Mouse (Mus musculus): Measurements from ENCODE around the gene Olfr552. TPM values are rescaled to one million over a fixed set of nuclear protein-coding genes. Genes with fewer than 3 reads are reported as not detected.
"Not testable (repeated sequence)": the region's sequence is repeated elsewhere in the genome, so short reads cannot be mapped to it uniquely, and the experiment has no call there.

Olfr552 gene
- not detected in 2 replicates for total RNA-seq (2017)

GRCm38 (mm10) chr7:102597378-102598031 lies at the start of gene Olfr552:
Gene Olfr552, plus strand, starts transcription at chr7:102597770.
- peak; percentile 95 for ATAC-seq (replicated peaks; ENCODE audit: low read depth, poor library complexity, severe bottlenecking)

- ATAC-seq (replicated peaks; ENCODE audit: low read depth, poor library complexity, severe bottlenecking) = no peak
Measured at GRCm38 (mm10) chr7:102549570-102549969, 48.0 kb upstream of the Olfr552 start, which contains the start of gene Olfr549. Gene Olfr549, plus strand, starts transcription at chr7:102549870.

GRCm38 (mm10) chr7:102553279-102553678 lies 44.3 kb upstream of the Olfr552 start:
- ATAC-seq (replicated peaks; ENCODE audit: low read depth, poor library complexity, severe bottlenecking) = 0 out of 2 replicates have a peak, but pooled peaks have one; percentile 22

GRCm38 (mm10) chr7:102564999-102565997 lies 32.3 kb upstream of the Olfr552 start, which contains the start of gene Trim21:
Gene Trim21, minus strand, starts transcription at chr7:102565486.
- ATAC-seq (replicated peaks; ENCODE audit: low read depth, poor library complexity, severe bottlenecking) = peak; percentile 99

- ATAC-seq (replicated peaks; ENCODE audit: low read depth, poor library complexity, severe bottlenecking) = peak; percentile 31; the same call in 1 of the 2 replicates
Measured at GRCm38 (mm10) chr7:102566219-102566618, 31.4 kb upstream of the Olfr552 start.

- no peak for ATAC-seq (replicated peaks; ENCODE audit: low read depth, poor library complexity, severe bottlenecking)
Measured at GRCm38 (mm10) chr7:102571142-102571541, 26.4 kb upstream of the Olfr552 start, which contains the start of gene Olfr550. Gene Olfr550, plus strand, starts transcription at chr7:102571442.

DNA sequence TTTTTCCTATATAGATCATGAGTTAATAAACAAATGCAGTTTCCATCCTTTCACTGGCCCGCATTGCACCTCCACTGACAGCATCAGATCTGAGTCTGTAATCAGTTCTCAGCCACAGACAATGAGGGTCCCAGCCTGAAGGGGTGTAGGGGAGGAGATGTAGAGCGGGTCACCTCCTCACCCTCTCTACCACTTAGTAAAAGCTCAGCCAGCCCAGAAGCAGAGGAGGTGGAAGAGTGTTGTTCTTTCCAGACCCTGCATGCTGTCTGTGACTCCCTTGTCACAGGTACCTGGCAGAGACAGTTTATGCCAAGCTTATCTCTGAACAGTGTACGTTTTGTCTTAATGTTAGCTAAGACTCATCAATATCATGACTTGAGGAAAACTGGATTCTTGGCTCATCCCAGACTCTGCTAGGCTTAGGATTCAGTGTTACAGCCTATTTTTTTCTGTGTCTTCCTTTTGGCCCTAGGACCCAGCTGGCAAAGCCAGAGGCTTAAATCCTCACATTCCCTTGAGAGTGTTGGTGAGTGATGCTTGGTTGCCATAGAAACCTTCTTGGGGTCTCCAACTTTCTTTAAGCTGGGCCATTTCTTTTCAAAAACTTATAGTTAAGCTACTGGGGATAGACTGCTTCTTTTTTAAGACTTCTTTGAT lies 24.3 kb upstream of the Olfr552 start:
- no peak for ATAC-seq (replicated peaks; ENCODE audit: low read depth, poor library complexity, severe bottlenecking)

GRCm38 (mm10) chr7:102575998-102576397 lies 21.6 kb upstream of the Olfr552 start:
- ATAC-seq (replicated peaks; ENCODE audit: low read depth, poor library complexity, severe bottlenecking) = peak; percentile 64

DNA sequence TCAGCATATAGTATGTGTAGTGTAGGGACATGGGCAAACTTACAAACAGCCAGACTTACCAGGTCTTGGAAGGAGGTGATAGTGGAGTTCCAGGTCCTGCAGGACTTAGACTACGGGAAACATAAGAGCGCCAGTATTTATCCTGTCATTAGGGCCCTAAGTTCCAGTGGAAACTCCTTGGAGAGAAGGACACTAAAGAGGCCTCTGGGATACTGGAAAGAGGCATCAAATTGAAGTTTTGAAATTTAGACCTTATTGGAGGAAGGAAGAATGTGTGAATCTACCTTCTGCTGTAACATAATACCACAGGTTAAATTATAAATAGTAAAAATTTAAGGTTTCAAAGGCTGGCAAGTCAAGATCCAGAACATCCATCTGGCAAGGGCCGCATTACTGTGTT lies 5.8 kb upstream of the Olfr552 start, which contains the start of gene Olfr551:
TSS of gene Olfr551 (minus strand) at position 101 of the 400 bp plus-strand sequence.
- no peak for ATAC-seq (replicated peaks; ENCODE audit: low read depth, poor library complexity, severe bottlenecking)

DNA sequence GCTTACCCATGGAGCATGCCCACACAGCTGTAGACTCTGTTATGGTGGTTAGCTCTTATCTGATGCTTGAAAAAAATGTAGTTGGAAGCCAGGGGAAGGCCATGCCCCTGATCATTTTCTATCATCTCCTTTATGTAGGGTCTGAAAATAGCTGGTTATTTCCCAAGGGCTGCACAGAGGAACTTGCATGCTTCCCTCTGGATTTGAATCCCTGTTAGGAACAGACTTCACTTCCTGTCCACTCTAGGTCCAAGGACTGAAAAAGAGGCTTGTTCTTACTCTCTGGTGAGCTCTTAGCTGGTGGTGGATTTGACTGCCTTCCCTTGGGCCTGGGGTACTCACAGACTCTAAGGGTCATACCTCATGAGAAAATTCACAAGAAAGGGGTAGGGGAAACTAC lies 20.5 kb downstream of the Olfr552 start, which contains the start of gene Olfr553:
TSS of gene Olfr553 (minus strand) at position 101 of the 400 bp plus-strand sequence.
- no peak for ATAC-seq (replicated peaks; ENCODE audit: low read depth, poor library complexity, severe bottlenecking)

- ATAC-seq (replicated peaks; ENCODE audit: low read depth, poor library complexity, severe bottlenecking) = peak; percentile 69
Measured at GRCm38 (mm10) chr7:102619608-102620007, 22.0 kb downstream of the Olfr552 start.

- not testable (repeated sequence) for ATAC-seq (replicated peaks; ENCODE audit: low read depth, poor library complexity, severe bottlenecking)
Measured at GRCm38 (mm10) chr7:102620368-102620767, 22.8 kb downstream of the Olfr552 start.

- ATAC-seq (replicated peaks; ENCODE audit: low read depth, poor library complexity, severe bottlenecking) = peak; percentile 86
Measured at GRCm38 (mm10) chr7:102636665-102637064, 39.1 kb downstream of the Olfr552 start.

DNA sequence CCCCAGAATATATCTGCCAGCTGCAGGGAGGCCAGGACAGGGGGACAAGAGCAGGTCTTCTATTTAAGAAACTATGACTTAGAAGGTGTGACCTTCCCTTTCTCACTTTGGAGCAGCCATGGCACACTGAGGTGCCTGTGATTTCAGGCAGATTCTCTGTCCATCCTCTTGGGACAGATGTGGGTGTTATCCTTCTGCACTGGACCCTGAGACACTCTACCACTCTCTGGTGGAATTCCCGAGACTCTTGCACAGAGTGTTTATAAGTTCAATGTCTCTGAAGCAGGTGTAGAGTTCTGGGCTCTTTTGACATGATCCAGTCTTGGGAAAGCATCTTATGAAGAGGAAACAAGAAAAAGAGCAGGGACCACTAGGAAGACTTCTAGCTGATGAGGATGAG lies 40.6 kb downstream of the Olfr552 start, which contains the start of gene Olfr554:
TSS of gene Olfr554 (plus strand) at position 301 of the 400 bp plus-strand sequence.
- ATAC-seq (replicated peaks; ENCODE audit: low read depth, poor library complexity, severe bottlenecking) = no peak

DNA sequence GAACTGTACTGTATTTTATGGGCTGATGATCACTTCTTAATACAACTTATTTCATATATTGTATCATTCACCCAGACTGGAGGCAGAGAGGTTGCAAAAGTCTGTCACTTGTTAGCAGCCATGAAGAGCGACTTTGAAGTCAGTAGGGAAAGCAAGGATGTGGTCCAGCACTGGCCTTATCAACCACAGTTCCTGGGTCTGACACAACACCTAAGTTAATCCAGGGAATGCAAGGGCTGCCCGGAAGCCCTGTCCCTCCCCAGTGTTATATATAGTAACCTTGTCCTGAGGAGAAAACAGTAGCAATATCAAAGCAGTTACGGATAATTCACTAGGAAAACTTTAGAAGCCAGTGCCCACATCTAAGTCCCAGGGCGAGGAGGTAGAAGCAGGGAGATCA lies 47.4 kb downstream of the Olfr552 start:
- ATAC-seq (replicated peaks; ENCODE audit: low read depth, poor library complexity, severe bottlenecking) = not testable (repeated sequence)

Other genes starting within 250 kb of the Olfr552 start
- 809 and 867 TPM in 2 replicates for gene Rrm1, start 156.1 kb upstream of the Olfr552 start, total RNA-seq (2017)
- not detected in 2 replicates for gene Olfr543, start 116.1 kb upstream of the Olfr552 start, total RNA-seq (2017)
- gene Olfr544, start 109.5 kb upstream of the Olfr552 start, total RNA-seq (2017) = not detected in 2 replicates
- not detected in 2 replicates for gene Olfr545, start 98.2 kb upstream of the Olfr552 start, total RNA-seq (2017)
- gene Olfr547, start 63.0 kb upstream of the Olfr552 start, total RNA-seq (2017) = not detected in 2 replicates
- gene Olfr548-ps1, start 56.9 kb upstream of the Olfr552 start, total RNA-seq (2017) = not detected in 2 replicates
- gene Olfr549, start 47.9 kb upstream of the Olfr552 start, total RNA-seq (2017) = not detected in 2 replicates
- 31.7 and 33.6 TPM in 2 replicates for gene Trim21, start 32.3 kb upstream of the Olfr552 start, total RNA-seq (2017)
- gene Olfr550, start 26.3 kb upstream of the Olfr552 start, total RNA-seq (2017) = 0.23 TPM in 1 of 2 replicates, not detected in the other
- not detected in 2 replicates for gene Olfr551, start 5.9 kb upstream of the Olfr552 start, total RNA-seq (2017)
- gene Olfr553, start 20.4 kb downstream of the Olfr552 start, total RNA-seq (2017) = not detected in 2 replicates
- not detected in 2 replicates for gene Olfr554, start 40.7 kb downstream of the Olfr552 start, total RNA-seq (2017)
- not detected in 2 replicates for gene Olfr555, start 61.1 kb downstream of the Olfr552 start, total RNA-seq (2017)
- gene Olfr556, start 67.1 kb downstream of the Olfr552 start, total RNA-seq (2017) = not detected in 2 replicates
- gene Trim68, start 89.6 kb downstream of the Olfr552 start, total RNA-seq (2017) = 8.2 and 10.7 TPM in 2 replicates
- gene Olfr557, start 98.1 kb downstream of the Olfr552 start, total RNA-seq (2017) = not detected in 2 replicates
- 0.14 TPM in 1 of 2 replicates, not detected in the other for gene Olfr558, start 104.4 kb downstream of the Olfr552 start, total RNA-seq (2017)
- gene Olfr33, start 121.3 kb downstream of the Olfr552 start, total RNA-seq (2017) = not detected in 2 replicates
- not detected in 2 replicates for gene Olfr559, start 129.7 kb downstream of the Olfr552 start, total RNA-seq (2017)
- not detected in 2 replicates for gene Olfr560, start 161.6 kb downstream of the Olfr552 start, total RNA-seq (2017)
- not detected in 2 replicates for gene Olfr78, start 161.7 kb downstream of the Olfr552 start, total RNA-seq (2017)
- not detected in 2 replicates for gene Olfr561, start 173.5 kb downstream of the Olfr552 start, total RNA-seq (2017)
- gene Olfr564, start 205.7 kb downstream of the Olfr552 start, total RNA-seq (2017) = not detected in 2 replicates

Data from common myeloid progenitor, adult 5-6 weeks (primary cell).